Comparison of ENCODE assay signal across 26 mouse cellular contexts in the genomic region with DNA sequence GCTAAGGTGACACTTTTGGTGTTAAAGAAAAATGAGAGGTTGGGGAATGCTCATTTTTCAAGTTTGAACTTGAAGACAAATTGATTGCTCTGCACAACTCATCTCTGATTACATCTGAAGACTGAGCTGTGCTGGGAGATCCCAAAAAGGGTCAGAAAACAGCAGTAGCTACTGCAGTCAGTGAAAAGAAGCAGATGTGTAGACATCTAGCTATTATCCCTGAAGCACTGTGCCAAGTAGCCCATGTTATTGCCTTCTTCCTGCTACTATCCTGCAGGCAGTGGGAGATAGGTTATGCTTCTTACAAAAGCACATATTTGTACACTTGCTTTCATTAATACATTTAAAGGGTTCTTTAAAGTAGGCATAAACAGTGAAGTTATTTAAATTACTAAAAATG. TPM values are rescaled to one million over a fixed set of nuclear protein-coding genes. Genes with fewer than 3 reads are reported as not detected.
DNase-seq lines count a peak whose midpoint lies in the region; ATAC-seq and TF ChIP-seq lines count a peak whose summit lies in the region.
"Not testable (repeated sequence)": the region's sequence is repeated elsewhere in the genome, so short reads cannot be mapped to it uniquely, and the experiment has no call there.
"Had no signal": no experiment of that assay in that cellular context is flagged by ENCODE, and none has a peak within 500 bp of the region (broad histone marks: within the 10 kb centered on the region; RNA-seq: fewer than 3 reads in every experiment).

No protein-coding gene starts in this region.

- not testable (repeated sequence) for H3K4me1 ChIP-seq in forebrain, postnatal 0 days (ENCODE audit: insufficient read depth); hindbrain, embryonic 13.5 days (replicated peaks); hindbrain, embryonic 16.5 days (ENCODE audit: control insufficient read depth, insufficient read depth, low read depth, low read length); limb, embryonic 13.5 days; neural tube, embryonic 13.5 days (replicated peaks)

- in situ Hi-C loops in Patski (cut with MboI; ENCODE audit: low pct_unique_long_range_greater_than_20kb) = not testable (repeated sequence)

- H3K27ac ChIP-seq in forebrain, postnatal 0 days (ENCODE audit: low read depth, low read length); hindbrain, embryonic 13.5 days; hindbrain, embryonic 16.5 days (ENCODE audit: low read depth, low read length); limb, embryonic 13.5 days; neural tube, embryonic 13.5 days (replicated peaks): not testable (repeated sequence)

- CTCF ChIA-PET in Patski (lab: Charles Lee) = not testable (repeated sequence)

- not testable (repeated sequence) for DNase-seq in Patski (ENCODE audit: low read depth, low spot score); forebrain, postnatal 0 days

- not testable (repeated sequence) for H3K9me3 ChIP-seq in forebrain, postnatal 0 days (ENCODE audit: low read length); hindbrain, embryonic 13.5 days; hindbrain, embryonic 16.5 days (ENCODE audit: control insufficient read depth, low read length); limb, embryonic 13.5 days; neural tube, embryonic 13.5 days

- H3K4me3 ChIP-seq in forebrain, postnatal 0 days (ENCODE audit: low read depth, low read length); hindbrain, embryonic 13.5 days; hindbrain, embryonic 16.5 days (ENCODE audit: low read length); limb, embryonic 13.5 days; neural tube, embryonic 13.5 days: not testable (repeated sequence)

- H3K4me2 ChIP-seq in forebrain, postnatal 0 days (ENCODE audit: low read depth); hindbrain, embryonic 13.5 days; hindbrain, embryonic 16.5 days (ENCODE audit: low read length); limb, embryonic 13.5 days (replicated peaks); neural tube, embryonic 13.5 days: not testable (repeated sequence)

- H3K9ac ChIP-seq in forebrain, postnatal 0 days; hindbrain, embryonic 13.5 days; hindbrain, embryonic 16.5 days (ENCODE audit: low read depth, low read length); limb, embryonic 13.5 days; neural tube, embryonic 13.5 days: not testable (repeated sequence)

- not testable (repeated sequence) for TF ChIP-seq CTCF in Patski (IDR thresholded peaks at IDR 0.05); forebrain, postnatal 0 days (IDR thresholded peaks at IDR 0.05; ENCODE audit: low read depth)

- POLR2A ChIA-PET in Patski (lab: Charles Lee) = not testable (repeated sequence)

- ATAC-seq in Patski = peak; percentile 20
- ATAC-seq in forebrain, postnatal 0 days = 0 out of 2 replicates have a peak, but pooled peaks have one; percentile 16
- ATAC-seq in hindbrain, embryonic 13.5 days (ENCODE audit: low FRiP score) = 0 out of 2 replicates have a peak, but pooled peaks have one; percentile 23
- peak; percentile 80 for ATAC-seq in hindbrain, embryonic 16.5 days
- 0 out of 2 replicates have a peak, but pooled peaks have one; percentile 18 for ATAC-seq in limb, embryonic 13.5 days (ENCODE audit: low FRiP score, low read depth)
- ATAC-seq in neural tube, embryonic 13.5 days (ENCODE audit: low read depth) = peak; percentile 64; the same call in 1 of the 2 replicates

- H3K27me3 ChIP-seq in Patski; forebrain, postnatal 0 days (ENCODE audit: insufficient read depth, low read length); hindbrain, embryonic 13.5 days; hindbrain, embryonic 16.5 days (replicated peaks; ENCODE audit: control insufficient read depth, insufficient read depth, low read length); limb, embryonic 13.5 days; neural tube, embryonic 13.5 days: not testable (repeated sequence)

- not testable (repeated sequence) for H3K36me3 ChIP-seq in forebrain, postnatal 0 days (ENCODE audit: insufficient read depth); hindbrain, embryonic 13.5 days; hindbrain, embryonic 16.5 days (ENCODE audit: control insufficient read depth, insufficient read depth, low read length); limb, embryonic 13.5 days; neural tube, embryonic 13.5 days

RNA-seq across cellular contexts. Expression of gene Sprr2a3, which starts 5.6 kb away (rescaled TPM):
- not detected for polyA plus RNA-seq in Patski (2021)
- not detected in 2 replicates for total RNA-seq in forebrain, postnatal 0 days (2014; rRNA removed)
- polyA plus RNA-seq in forebrain, postnatal 0 days (2015; fragmentation: Nextera tagmentation; extraction: Ambion mirVana) = not detected in 2 replicates
- polyA plus RNA-seq in hindbrain, embryonic 13.5 days (2015; fragmentation: Nextera tagmentation; extraction: Ambion mirVana) = not detected in 2 replicates
- polyA plus RNA-seq in hindbrain, embryonic 16.5 days (2015; fragmentation: Nextera tagmentation; extraction: Ambion mirVana) = not detected in 2 replicates
- 0.34 TPM in 1 of 2 replicates, not detected in the other for polyA plus RNA-seq in limb, embryonic 13.5 days (2015; fragmentation: Nextera tagmentation; extraction: Ambion mirVana)
- polyA plus RNA-seq in neural tube, embryonic 13.5 days (2015; fragmentation: Nextera tagmentation; extraction: Ambion mirVana) = not detected in 2 replicates
- total RNA-seq: adrenal gland, adult 18-20 months; adrenal gland, postnatal 10 days; adrenal gland, postnatal 36 days; ES-E14; gastrocnemius, adult 2 months; gastrocnemius, postnatal 14 days; gastrocnemius, postnatal 4 days; heart, adult 8-10 months; heart, postnatal 25 days; hematopoietic stem cell, adult 5-6 weeks had no signal
- polyA plus RNA-seq: embryonic facial prominence, embryonic 11.5 days; erythroblast, embryonic 14.5 days; forebrain, embryonic 12.5 days; forebrain, embryonic 15.5 days; frontal cortex, adult 2 months; heart, embryonic 11.5 days; heart, embryonic 14.5 days had no signal

RNA-seq across cellular contexts. Expression of gene Sprr2b, which starts 36.8 kb away (rescaled TPM):
- not detected for polyA plus RNA-seq in Patski (2021)
- total RNA-seq in forebrain, postnatal 0 days (2014; rRNA removed) = not detected in 2 replicates
- not detected in 2 replicates for polyA plus RNA-seq in forebrain, postnatal 0 days (2015; fragmentation: Nextera tagmentation; extraction: Ambion mirVana)
- 0.35 TPM in 1 of 2 replicates, not detected in the other for polyA plus RNA-seq in hindbrain, embryonic 13.5 days (2015; fragmentation: Nextera tagmentation; extraction: Ambion mirVana)
- 0.97 TPM in 1 of 2 replicates, not detected in the other for polyA plus RNA-seq in hindbrain, embryonic 16.5 days (2015; fragmentation: Nextera tagmentation; extraction: Ambion mirVana)
- polyA plus RNA-seq in limb, embryonic 13.5 days (2015; fragmentation: Nextera tagmentation; extraction: Ambion mirVana) = not detected in 2 replicates
- polyA plus RNA-seq in neural tube, embryonic 13.5 days (2015; fragmentation: Nextera tagmentation; extraction: Ambion mirVana) = not detected in 2 replicates
- total RNA-seq: adrenal gland, adult 18-20 months; adrenal gland, postnatal 10 days; adrenal gland, postnatal 36 days; ES-E14; gastrocnemius, adult 2 months; gastrocnemius, postnatal 14 days; gastrocnemius, postnatal 4 days; heart, adult 8-10 months; heart, postnatal 25 days; hematopoietic stem cell, adult 5-6 weeks had no signal
- polyA plus RNA-seq: embryonic facial prominence, embryonic 11.5 days; erythroblast, embryonic 14.5 days; forebrain, embryonic 12.5 days; forebrain, embryonic 15.5 days; frontal cortex, adult 2 months; heart, embryonic 11.5 days; heart, embryonic 14.5 days; intestine, embryonic 14.5 days; intestine, postnatal 0 days had no signal

RNA-seq across cellular contexts. Expression of gene Sprr2d, which starts 59.3 kb away (rescaled TPM):
- polyA plus RNA-seq in Patski (2021) = not detected
- total RNA-seq in forebrain, postnatal 0 days (2014; rRNA removed) = not detected in 2 replicates
- not detected in 2 replicates for polyA plus RNA-seq in forebrain, postnatal 0 days (2015; fragmentation: Nextera tagmentation; extraction: Ambion mirVana)
- polyA plus RNA-seq in hindbrain, embryonic 13.5 days (2015; fragmentation: Nextera tagmentation; extraction: Ambion mirVana) = not detected in 2 replicates
- polyA plus RNA-seq in hindbrain, embryonic 16.5 days (2015; fragmentation: Nextera tagmentation; extraction: Ambion mirVana) = not detected in 2 replicates
- not detected in 2 replicates for polyA plus RNA-seq in limb, embryonic 13.5 days (2015; fragmentation: Nextera tagmentation; extraction: Ambion mirVana)
- not detected in 2 replicates for polyA plus RNA-seq in neural tube, embryonic 13.5 days (2015; fragmentation: Nextera tagmentation; extraction: Ambion mirVana)
- total RNA-seq: adrenal gland, adult 18-20 months; adrenal gland, postnatal 10 days; adrenal gland, postnatal 36 days; ES-E14; gastrocnemius, adult 2 months; gastrocnemius, postnatal 14 days; gastrocnemius, postnatal 4 days; heart, adult 8-10 months; heart, postnatal 25 days; hematopoietic stem cell, adult 5-6 weeks had no signal
- polyA plus RNA-seq: embryonic facial prominence, embryonic 11.5 days; erythroblast, embryonic 14.5 days; forebrain, embryonic 12.5 days; forebrain, embryonic 15.5 days; frontal cortex, adult 2 months; heart, embryonic 11.5 days; heart, embryonic 14.5 days; heart, postnatal 0 days; intestine, embryonic 14.5 days; intestine, postnatal 0 days had no signal

Comparison
In these comparisons a context has a peak if more than half of its experiments do, and no peak if none do; other contexts are left out.
1. ATAC-seq: peak in every context shown above with its lines; median percentile 80 in hindbrain, embryonic 16.5 days; 64 in neural tube, embryonic 13.5 days; 23 in hindbrain, embryonic 13.5 days; 20 in Patski; 18 in limb, embryonic 13.5 days; 16 in forebrain, postnatal 0 days.